Mouse (Mus musculus) midbrain, postnatal 0 days (tissue): ENCODE data around the gene Tmem150c. TPM values are rescaled to one million over a fixed set of nuclear protein-coding genes. Genes with fewer than 3 reads are reported as not detected.

Source experiments
- ATAC-seq: fragments of 200-750 bp; cut with Nextera tagmentation; 2 replicates; pipeline ENCODE4 v1.8.0; 2017; ENCODE audit warnings: moderate number of reproducible peaks, mild to moderate bottlenecking, moderate TSS enrichment, moderate library complexity; ENCODE audit not compliant: low FRiP score
- DNase-seq: peaks from one replicate; pipeline ENCODE4 v3.0.0-alpha.2; 2015; ENCODE audit warnings: low spot score
- H3K27ac ChIP-seq: fragments of 300-500 bp; sonication (generic); 2 replicates; pipeline ENCODE4 v1.5.1; 2014; ENCODE audit warnings: low read depth, mild to moderate bottlenecking, low read length, mixed read lengths
- H3K27me3 ChIP-seq: fragments of 300-500 bp; sonication (generic); 2 replicates; pipeline ENCODE4 v1.6.1; 2014; ENCODE audit warnings: low read length, control low read depth, mixed read lengths; ENCODE audit not compliant: insufficient read depth
- H3K36me3 ChIP-seq: fragments of 300-500 bp; sonication (generic); 2 replicates; pipeline ENCODE4 v1.6.1; 2014; ENCODE audit warnings: low read length, control low read depth, mixed read lengths; ENCODE audit not compliant: insufficient read depth
- H3K4me1 ChIP-seq: fragments of 300-500 bp; sonication (generic); 2 replicates; pipeline ENCODE4 v1.6.1; 2014; ENCODE audit warnings: mild to moderate bottlenecking, control low read depth, antibody characterized with exemption, low read length, mixed read lengths; ENCODE audit not compliant: insufficient read depth
- H3K4me2 ChIP-seq: fragments of 300-500 bp; sonication (generic); 2 replicates; pipeline ENCODE4 v1.6.1; 2014; ENCODE audit warnings: low read depth, mild to moderate bottlenecking, low read length, mixed read lengths; ENCODE audit not compliant: poor library complexity, severe bottlenecking
- H3K4me3 ChIP-seq: fragments of 300-500 bp; sonication (generic); 2 replicates; pipeline ENCODE4 v1.5.1; 2014; ENCODE audit warnings: low read depth, mild to moderate bottlenecking, low read length, moderate library complexity
- H3K9ac ChIP-seq: fragments of 300-500 bp; sonication (generic); replicated peaks from 2 replicates; pipeline ENCODE4 v1.6.1; 2014; ENCODE audit warnings: mild to moderate bottlenecking, low read length, moderate library complexity, mixed read lengths; ENCODE audit not compliant: poor library complexity, severe bottlenecking
- H3K9me3 ChIP-seq: fragments of 300-500 bp; sonication (generic); 2 replicates; pipeline ENCODE4 v1.6.1; 2016; ENCODE audit warnings: low read length, control low read depth
- CTCF ChIP-seq: IDR thresholded peaks from 2 replicates; pipeline ENCODE4 v1.5.1; 2016; ENCODE audit warnings: antibody characterized with exemption, mild to moderate bottlenecking
- WGBS: fragments of 180-500 bp; shearing (Covaris S2); extraction: QIAGEN DNeasy Blood & Tissue Kit; methylation state at CpG from one replicate; pipeline ENCODE4 v1.1.7; 2014; 5-methylcytosine and 5-hydroxymethylcytosine counted together
- polyA plus RNA-seq: library from polyadenylated mRNA; unstranded; fragments of >200 nt; fragmentation: Nextera tagmentation; extraction: Ambion mirVana; gene quantifications from 2 replicates; pipeline ENCODE4 v1.2.1, GENCODE M21; 2015
- total RNA-seq: library from RNA; depleted of rRNA; stranded (reverse); fragments of >200 nt; gene quantifications from 2 replicates; pipeline ENCODE4 v1.2.3, GENCODE M21; 2014

Gene Tmem150c
- total and polyA plus RNA-seq, 2 experiments from 2014 or later, result 49.1 to 63.7 TPM

DNA sequence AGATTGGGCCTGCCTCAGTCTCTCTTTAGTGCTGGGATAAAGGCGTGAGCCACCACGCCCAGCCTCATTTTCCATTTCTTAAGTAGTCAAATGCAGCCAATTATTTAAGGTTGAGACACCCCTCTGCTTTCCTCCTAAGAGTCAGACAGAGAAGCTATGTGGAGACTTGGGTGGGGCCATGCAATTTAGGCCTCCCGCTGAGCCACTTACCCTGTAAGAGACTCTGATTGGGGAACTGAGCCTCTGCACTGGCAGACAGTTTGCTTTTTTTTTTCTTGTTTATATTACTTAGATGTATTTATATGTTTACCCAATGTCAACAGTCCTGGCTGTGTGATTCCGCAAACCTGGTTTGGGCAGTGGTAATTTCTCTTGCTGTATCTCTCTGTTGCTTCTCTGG, 115.6 kb downstream of the Tmem150c start:
- H3K4me3 ChIP-seq, result no peak overlapping the region
- no peak overlapping the region for H3K9ac ChIP-seq
- no peak for TF ChIP-seq CTCF
- no peaks in the 10 kb centered on the region for H3K9me3 ChIP-seq
- no peaks in the 10 kb centered on the region for H3K36me3 ChIP-seq
- ATAC-seq (no peak), DNase-seq (no peak)
- 89% methylated on average over 4 of the region's 4 CpGs for WGBS
- peaks cover 4% of the 10 kb centered on the region; the same call in 1 of the 2 replicates for H3K4me1 ChIP-seq
- no peak overlapping the region for H3K4me2 ChIP-seq
- H3K27me3 ChIP-seq, result no peaks in the 10 kb centered on the region
- H3K27ac ChIP-seq, result no peak overlapping the region

DNA sequence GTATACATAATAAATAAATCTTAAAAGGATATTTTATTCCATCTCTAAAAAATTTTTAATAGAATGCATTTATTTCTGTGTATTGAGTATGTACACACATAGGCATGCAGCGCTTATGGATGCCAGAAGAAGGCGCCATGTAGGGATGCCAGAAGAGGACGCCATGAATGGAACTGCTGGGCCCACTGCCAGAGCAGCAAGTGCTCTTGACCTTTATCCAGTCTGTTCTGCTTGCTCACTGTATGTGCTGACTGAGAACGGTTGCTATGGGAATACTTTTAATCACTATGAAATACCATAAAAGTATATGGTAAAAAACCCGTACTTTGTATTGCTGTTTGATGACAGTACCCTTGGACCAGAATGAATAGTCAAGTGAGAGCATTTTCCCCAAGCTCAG, 116.2 kb downstream of the Tmem150c start:
- no peaks in the 10 kb centered on the region for H3K27me3 ChIP-seq
- DNase-seq (peak; percentile 53), ATAC-seq (no peak)
- H3K4me3 ChIP-seq, result no peak overlapping the region
- no peaks in the 10 kb centered on the region for H3K9me3 ChIP-seq
- no peak overlapping the region for H3K27ac ChIP-seq
- no peak overlapping the region for H3K9ac ChIP-seq
- H3K36me3 ChIP-seq, result no peaks in the 10 kb centered on the region
- TF ChIP-seq CTCF, result peak; percentile 0; the same call in 1 of the 2 replicates
- WGBS, result 75% methylated on average over 5 of the region's 5 CpGs
- peaks cover 4% of the 10 kb centered on the region; the same call in 1 of the 2 replicates for H3K4me1 ChIP-seq
- H3K4me2 ChIP-seq, result no peak overlapping the region

DNA sequence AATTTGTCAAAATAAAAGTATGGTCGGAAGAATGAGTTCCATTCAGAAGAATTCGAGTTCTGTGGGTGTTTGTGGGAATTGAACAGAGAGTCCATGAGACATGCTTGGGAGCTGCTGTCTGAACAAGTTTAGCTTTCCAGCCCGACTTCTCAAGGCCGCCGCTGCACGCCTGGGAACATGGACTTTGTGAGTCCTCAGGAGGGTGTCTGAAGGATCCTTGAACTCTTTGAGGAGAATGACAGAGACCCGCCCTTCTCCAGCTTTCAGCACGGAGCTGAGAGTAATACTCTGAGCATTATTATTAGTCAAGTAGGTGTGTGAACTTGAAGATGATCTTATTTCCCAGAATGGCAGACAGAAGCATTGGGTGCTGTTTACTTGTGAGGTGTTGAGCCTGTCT, 117.1 kb downstream of the Tmem150c start:
- H3K4me3 ChIP-seq, result no peak overlapping the region
- no peak overlapping the region for H3K9ac ChIP-seq
- no peak overlapping the region for H3K27ac ChIP-seq
- DNase-seq, result no peak
- no peaks in the 10 kb centered on the region for H3K9me3 ChIP-seq
- TF ChIP-seq CTCF, result no peak
- WGBS, result 91% methylated on average over 8 of the region's 8 CpGs
- H3K4me2 ChIP-seq, result no peak overlapping the region
- no peaks in the 10 kb centered on the region for H3K36me3 ChIP-seq
- H3K27me3 ChIP-seq, result no peaks in the 10 kb centered on the region
- no peak for ATAC-seq
- H3K4me1 ChIP-seq, result peaks cover 4% of the 10 kb centered on the region; the same call in 1 of the 2 replicates

DNA sequence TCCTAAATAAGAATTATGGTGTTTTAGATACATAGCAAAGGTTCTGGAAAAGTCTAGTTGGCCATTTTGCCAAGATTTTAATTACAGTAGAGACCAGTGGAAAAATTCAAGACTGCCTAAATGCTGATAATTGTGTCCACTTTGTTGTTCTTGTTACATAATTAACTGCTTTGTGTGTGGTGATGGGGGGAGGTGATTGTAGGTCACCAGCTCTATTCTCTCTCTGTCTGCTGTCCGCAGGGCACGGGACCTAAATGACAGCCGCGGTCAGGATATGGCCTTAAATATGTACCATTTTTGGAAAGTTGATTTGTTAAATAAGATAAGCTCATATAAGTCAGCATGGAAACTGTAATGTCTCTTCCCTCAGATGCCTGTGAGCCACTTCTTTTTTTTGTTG, 118.3 kb downstream of the Tmem150c start:
- ATAC-seq, result no peak
- Histone ChIP-seq H3K4me2 (peak overlapping the region; percentile 70), H3K4me1 (peaks cover 8% of the 10 kb centered on the region; the same call in 1 of the 2 replicates), H3K27ac (no peak overlapping the region), H3K36me3 (no peaks in the 10 kb centered on the region), H3K9me3 (no peaks in the 10 kb centered on the region), H3K9ac (peak overlapping the region; percentile 91; the same call in 1 of the 2 replicates), H3K27me3 (no peaks in the 10 kb centered on the region), H3K4me3 (peak overlapping the region; percentile 62)
- WGBS, result 80% methylated on average over 4 of the region's 4 CpGs
- no peak for DNase-seq
- no peak for TF ChIP-seq CTCF

DNA sequence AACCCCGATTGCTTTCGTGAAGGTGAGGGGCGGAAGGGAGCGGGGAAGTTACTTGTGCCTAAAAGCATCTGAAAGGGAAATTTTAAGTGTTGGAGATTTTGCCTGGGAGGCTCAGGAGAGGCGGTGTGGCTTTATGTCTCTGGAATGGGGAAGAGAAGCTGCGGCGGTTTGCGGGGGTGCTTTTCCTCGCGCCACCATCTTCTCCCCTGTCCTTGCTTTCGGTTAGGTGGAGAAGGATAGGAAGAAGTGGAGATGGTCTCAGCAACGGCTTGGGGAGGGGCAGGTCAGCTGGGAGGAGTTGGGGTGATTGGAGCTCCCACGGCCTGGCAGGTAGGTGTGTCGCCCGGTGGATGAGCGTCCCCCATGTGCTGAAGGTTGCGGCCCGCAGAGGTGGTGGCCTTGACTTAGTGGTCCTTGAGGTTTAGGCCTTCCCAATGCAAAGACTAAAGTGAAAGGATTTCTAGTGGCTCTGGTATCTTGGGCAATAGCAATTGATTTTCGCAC, 119.3 kb downstream of the Tmem150c start:
- Histone ChIP-seq H3K9ac (peak overlapping the region; percentile 91), H3K4me2 (peak overlapping the region; percentile 70), H3K4me3 (peak overlapping the region; percentile 62), H3K36me3 (no peaks in the 10 kb centered on the region; the same call in 1 of the 2 replicates), H3K27ac (peak overlapping the region; percentile 100), H3K27me3 (no peaks in the 10 kb centered on the region), H3K4me1 (peaks cover 8% of the 10 kb centered on the region; the same call in 1 of the 2 replicates), H3K9me3 (no peaks in the 10 kb centered on the region)
- ATAC-seq, result no peak
- 2% methylated on average over 19 of the region's 19 CpGs for WGBS
- no peak for TF ChIP-seq CTCF
- DNase-seq, result no peak

DNA sequence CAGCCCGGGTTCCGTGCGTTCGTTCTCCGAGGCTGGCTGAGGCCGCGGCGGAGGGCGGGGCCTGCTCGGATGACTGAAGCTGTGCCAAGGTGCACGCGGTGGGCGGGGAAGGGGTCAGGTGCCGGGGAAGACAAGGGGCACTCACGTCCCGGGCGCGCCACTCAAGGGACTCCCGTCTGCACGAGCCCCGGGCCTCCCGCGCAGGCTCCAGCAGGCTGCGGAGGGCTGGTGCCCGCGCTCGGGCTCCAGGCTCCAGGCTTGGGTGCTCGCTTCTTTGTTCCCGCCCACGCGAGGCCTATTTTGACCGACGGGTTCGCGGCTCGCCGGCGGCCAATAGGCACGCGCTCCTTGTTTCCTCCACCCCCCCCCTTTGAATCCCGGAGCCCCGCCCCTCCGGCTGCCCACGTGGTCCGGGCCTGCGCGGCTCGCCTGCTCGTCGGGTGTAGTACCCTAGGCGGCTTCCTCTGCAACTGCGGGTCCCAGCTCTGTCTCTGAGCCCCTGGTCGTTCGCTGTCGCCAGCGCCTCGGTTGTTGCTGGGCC, 119.9 kb downstream of the Tmem150c start, which contains the start of the genes Hnrnpdl and Enoph1:
Gene Hnrnpdl (minus strand): TSS at position 63 of the 541 bp plus-strand sequence.
Gene Enoph1 (plus strand): TSS at position 384 of the 541 bp plus-strand sequence.
- peak within 1 kb of the TSS; percentile 100 for H3K27ac ChIP-seq
- no peaks in the 10 kb centered on the region for H3K27me3 ChIP-seq
- peak within 1 kb of the TSS; percentile 81 for H3K4me2 ChIP-seq
- peak within 1 kb of the TSS; percentile 62 for H3K4me3 ChIP-seq
- WGBS, result under 1% methylated on average over 44 of the region's 57 CpGs
- peaks cover 8% of the 10 kb centered on the region; the same call in 1 of the 2 replicates for H3K4me1 ChIP-seq
- TF ChIP-seq CTCF, result peak; percentile 13; the same call in 1 of the 2 replicates
- H3K36me3 ChIP-seq, result no peaks in the 10 kb centered on the region; the same call in 1 of the 2 replicates
- DNase-seq (peak; percentile 97), ATAC-seq (peak; percentile 89)
- peak within 1 kb of the TSS; percentile 91 for H3K9ac ChIP-seq
- H3K9me3 ChIP-seq, result no peaks in the 10 kb centered on the region
